ENCODE assay signal across 14 mouse cellular contexts in genomic region chr4:83987846-83988245, GRCm38 (mm10).
DNase-seq lines count a peak whose midpoint lies in the region; ATAC-seq lines count a peak whose summit lies in the region.
"Had no signal": no experiment of that assay in that cellular context is flagged by ENCODE, and none has a peak within 500 bp of the region (broad histone marks: within the 10 kb centered on the region; RNA-seq: fewer than 3 reads in every experiment).

No protein-coding gene starts in this region.

- DNase-seq in kidney, postnatal 25 days, result no peak
- DNase-seq in embryonic facial prominence, embryonic 10.5 days (ENCODE audit: low spot score), result peak; percentile 49
- no peak for DNase-seq in ovary, postnatal 14 days (ENCODE audit: low spot score)
- DNase-seq in midbrain, embryonic 10.5 days (ENCODE audit: low spot score), result no peak
- DNase-seq: adrenal gland, adult 2 months; cerebellum, postnatal 10 days; thymus, postnatal 4 days had no signal

- H3K27me3 ChIP-seq in kidney, embryonic 14.5 days (ENCODE audit: control insufficient read depth, insufficient read depth, low read length), result no peaks in the 10 kb centered on the region
- no peaks in the 10 kb centered on the region for H3K27me3 ChIP-seq in embryonic facial prominence, embryonic 10.5 days (replicated peaks; ENCODE audit: low read depth, poor library complexity, severe bottlenecking)
- H3K27me3 ChIP-seq in embryonic facial prominence, embryonic 13.5 days, result no peaks in the 10 kb centered on the region
- H3K27me3 ChIP-seq in limb, embryonic 13.5 days, result no peaks in the 10 kb centered on the region
- H3K27me3 ChIP-seq in midbrain, embryonic 10.5 days (ENCODE audit: low read depth, poor library complexity, severe bottlenecking), result no peaks in the 10 kb centered on the region
- H3K27me3 ChIP-seq: CH12.LX; Patski; stomach, embryonic 15.5 days had no signal

- H3K27ac ChIP-seq in kidney, embryonic 14.5 days (ENCODE audit: low read depth, low read length), result peak overlapping the region; percentile 71; the same call in 1 of the 2 replicates
- H3K27ac ChIP-seq in embryonic facial prominence, embryonic 10.5 days (replicated peaks), result peak overlapping the region; percentile 80
- peak overlapping the region; percentile 94 for H3K27ac ChIP-seq in embryonic facial prominence, embryonic 13.5 days
- H3K27ac ChIP-seq in limb, embryonic 13.5 days, result peak overlapping the region; percentile 78
- no peak overlapping the region; the same call in 1 of the 2 replicates for H3K27ac ChIP-seq in midbrain, embryonic 10.5 days (replicated peaks)
- H3K27ac ChIP-seq: stomach, embryonic 15.5 days had no signal

- peaks cover 30% of the 10 kb centered on the region for H3K4me1 ChIP-seq in kidney, embryonic 14.5 days (ENCODE audit: control insufficient read depth, insufficient read depth, low read length)
- H3K4me1 ChIP-seq in embryonic facial prominence, embryonic 10.5 days, result peaks cover 47% of the 10 kb centered on the region
- H3K4me1 ChIP-seq in embryonic facial prominence, embryonic 13.5 days, result peaks cover 42% of the 10 kb centered on the region
- H3K4me1 ChIP-seq in limb, embryonic 13.5 days, result peaks cover 60% of the 10 kb centered on the region
- peaks cover 27% of the 10 kb centered on the region for H3K4me1 ChIP-seq in midbrain, embryonic 10.5 days

- no peaks in the 10 kb centered on the region for H3K9me3 ChIP-seq in kidney, embryonic 14.5 days (ENCODE audit: control insufficient read depth, low read length)
- H3K9me3 ChIP-seq in embryonic facial prominence, embryonic 10.5 days, result peaks cover 4% of the 10 kb centered on the region; the same call in 1 of the 2 replicates
- no peaks in the 10 kb centered on the region for H3K9me3 ChIP-seq in embryonic facial prominence, embryonic 13.5 days
- no peaks in the 10 kb centered on the region for H3K9me3 ChIP-seq in limb, embryonic 13.5 days
- no peaks in the 10 kb centered on the region for H3K9me3 ChIP-seq in midbrain, embryonic 10.5 days (replicated peaks)
- H3K9me3 ChIP-seq: stomach, embryonic 15.5 days had no signal

- H3K4me3 ChIP-seq in kidney, embryonic 14.5 days (ENCODE audit: low read length), result no peak overlapping the region
- no peak overlapping the region for H3K4me3 ChIP-seq in embryonic facial prominence, embryonic 10.5 days
- no peak overlapping the region for H3K4me3 ChIP-seq in embryonic facial prominence, embryonic 13.5 days
- no peak overlapping the region for H3K4me3 ChIP-seq in limb, embryonic 13.5 days
- no peak overlapping the region for H3K4me3 ChIP-seq in midbrain, embryonic 10.5 days
- H3K4me3 ChIP-seq: erythroblast, embryonic 14.5 days; stomach, embryonic 15.5 days had no signal

- WGBS in kidney, embryonic 14.5 days, result 29% methylated on average over 12 of the region's 12 CpGs
- WGBS in embryonic facial prominence, embryonic 10.5 days, result 49% methylated on average over 12 of the region's 12 CpGs
- WGBS in embryonic facial prominence, embryonic 13.5 days, result 33% methylated on average over 12 of the region's 12 CpGs
- 33% methylated on average over 12 of the region's 12 CpGs for WGBS in limb, embryonic 13.5 days
- 62% methylated on average over 12 of the region's 12 CpGs for whole genome bisulfite sequencing in midbrain, embryonic 10.5 days

- H3K9ac ChIP-seq in kidney, embryonic 14.5 days (ENCODE audit: low read depth, low read length), result no peak overlapping the region
- H3K9ac ChIP-seq in embryonic facial prominence, embryonic 13.5 days, result no peak overlapping the region
- no peak overlapping the region for H3K9ac ChIP-seq in limb, embryonic 13.5 days
- H3K9ac ChIP-seq: stomach, embryonic 15.5 days had no signal

- no peaks in the 10 kb centered on the region for H3K36me3 ChIP-seq in kidney, embryonic 14.5 days (ENCODE audit: control insufficient read depth, insufficient read depth, low read length)
- H3K36me3 ChIP-seq in embryonic facial prominence, embryonic 10.5 days (replicated peaks), result no peaks in the 10 kb centered on the region
- H3K36me3 ChIP-seq in embryonic facial prominence, embryonic 13.5 days, result no peaks in the 10 kb centered on the region
- no peaks in the 10 kb centered on the region for H3K36me3 ChIP-seq in limb, embryonic 13.5 days
- H3K36me3 ChIP-seq in midbrain, embryonic 10.5 days, result no peaks in the 10 kb centered on the region
- H3K36me3 ChIP-seq: stomach, embryonic 15.5 days had no signal

- no peak overlapping the region for H3K4me2 ChIP-seq in kidney, embryonic 14.5 days (replicated peaks; ENCODE audit: low read depth, low read length)
- H3K4me2 ChIP-seq in embryonic facial prominence, embryonic 13.5 days, result peak overlapping the region; percentile 35
- peak overlapping the region; percentile 34 for H3K4me2 ChIP-seq in limb, embryonic 13.5 days (replicated peaks)
- H3K4me2 ChIP-seq: stomach, embryonic 15.5 days had no signal

- ATAC-seq in kidney, embryonic 14.5 days (ENCODE audit: low FRiP score, low TSS enrichment), result no peak
- ATAC-seq in embryonic facial prominence, embryonic 13.5 days (ENCODE audit: insufficient number of reproducible peaks, insufficient read depth, low FRiP score, low TSS enrichment, low read depth), result no peak; the same call in 1 of the 2 replicates
- 0 out of 2 replicates have a peak, but pooled peaks have one; percentile 7 for ATAC-seq in limb, embryonic 13.5 days (ENCODE audit: low FRiP score, low read depth)
- ATAC-seq: Patski had no signal
